Mouse (Mus musculus): Measurements from ENCODE around the gene Mgarp. TPM values are rescaled to one million over a fixed set of nuclear protein-coding genes. Genes with fewer than 3 reads are reported as not detected.

Gene Mgarp
- polyA plus RNA-seq, 1 experiment: 19.9 TPM

DNA sequence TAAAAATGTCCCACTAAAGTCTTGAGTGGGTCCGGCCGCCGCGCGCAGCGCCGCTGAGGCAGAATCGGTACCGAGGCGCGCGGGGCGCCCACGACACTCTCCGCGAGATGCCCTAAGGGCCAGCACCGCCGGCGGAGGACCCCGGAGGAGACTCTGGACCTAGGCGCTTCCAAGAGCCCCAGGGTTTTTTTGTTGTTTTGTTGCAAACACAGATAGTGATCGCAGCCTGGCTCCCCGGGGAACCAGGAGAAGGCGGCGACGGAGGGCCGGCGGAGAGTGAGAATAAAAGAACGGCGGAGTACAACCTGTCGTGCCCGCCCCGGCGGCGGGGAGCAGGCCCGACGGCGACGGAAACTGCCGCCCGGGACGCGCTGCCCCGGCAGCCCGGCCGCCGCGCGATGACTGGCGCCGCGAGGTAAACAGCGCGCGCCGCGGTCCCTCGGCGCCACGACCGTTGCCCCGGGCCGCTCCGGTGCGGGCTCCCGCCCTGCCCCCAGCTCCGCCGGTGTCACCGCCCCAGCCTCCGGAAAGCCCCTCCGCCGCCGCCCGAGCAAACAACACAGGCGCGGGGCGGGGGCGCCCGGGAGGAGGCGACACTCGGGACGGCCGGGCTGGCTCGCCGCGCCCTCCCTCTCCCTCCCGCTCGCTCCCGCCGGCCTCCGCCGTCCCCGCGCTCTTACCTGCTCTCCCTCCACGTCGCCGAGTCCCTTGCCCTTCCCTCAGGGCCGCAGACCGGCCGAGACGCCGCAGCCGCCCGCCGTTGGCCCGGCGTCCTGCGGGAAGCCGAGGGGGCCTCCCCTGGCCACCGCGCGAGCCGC lies 56.6 kb downstream of the Mgarp start:
- Histone ChIP-seq H3K4me3 (ENCODE audit: control insufficient read depth, low read depth, low read length) (peak overlapping the region; percentile 83), H3K4me1 (ENCODE audit: control insufficient read depth, insufficient read depth, low read length) (peaks cover 11% of the 10 kb centered on the region), H3K27me3 (ENCODE audit: control insufficient read depth, insufficient read depth, low read length) (no peaks in the 10 kb centered on the region), H3K36me3 (ENCODE audit: control insufficient read depth, insufficient read depth, low read length) (no peaks in the 10 kb centered on the region), H3K27ac (ENCODE audit: control insufficient read depth, insufficient read depth, low read depth, low read length) (peak overlapping the region; percentile 67)
- no peak for TF ChIP-seq CTCF (IDR thresholded peaks at IDR 0.05; ENCODE audit: control insufficient read depth, insufficient read depth, insufficient replicate concordance, low read depth, low read length)
- TF ChIP-seq POLR2A (IDR thresholded peaks at IDR 0.05; ENCODE audit: control insufficient read depth, low read depth, low read length): no peak

DNA sequence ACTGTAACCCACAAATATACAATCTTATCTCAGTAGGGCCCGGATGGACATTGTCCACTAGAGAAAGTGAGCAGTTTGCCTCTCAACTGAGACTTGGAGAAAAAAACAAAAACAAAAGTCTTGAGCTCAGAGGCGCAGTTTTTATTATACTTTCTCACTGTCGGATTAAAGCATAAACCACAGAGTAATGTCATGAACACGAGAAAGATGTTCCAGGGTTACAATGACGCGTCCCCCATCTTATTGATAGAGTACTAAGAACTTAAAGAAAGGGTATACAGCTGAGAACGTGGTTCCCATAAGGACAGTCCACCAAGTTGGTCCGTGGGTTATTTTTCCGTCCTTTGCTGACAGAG lies 57.2 kb downstream of the Mgarp start:
- TF ChIP-seq POLR2A (IDR thresholded peaks at IDR 0.05; ENCODE audit: control insufficient read depth, low read depth, low read length) (no peak), CTCF (IDR thresholded peaks at IDR 0.05; ENCODE audit: control insufficient read depth, insufficient read depth, insufficient replicate concordance, low read depth, low read length) (no peak)
- peak overlapping the region; percentile 83 for H3K4me3 ChIP-seq (ENCODE audit: control insufficient read depth, low read depth, low read length)
- no peaks in the 10 kb centered on the region for H3K36me3 ChIP-seq (ENCODE audit: control insufficient read depth, insufficient read depth, low read length)
- peaks cover 11% of the 10 kb centered on the region for H3K4me1 ChIP-seq (ENCODE audit: control insufficient read depth, insufficient read depth, low read length)
- H3K27me3 ChIP-seq (ENCODE audit: control insufficient read depth, insufficient read depth, low read length): no peaks in the 10 kb centered on the region
- peak overlapping the region; percentile 41; the same call in 1 of the 2 replicates for H3K27ac ChIP-seq (ENCODE audit: control insufficient read depth, insufficient read depth, low read depth, low read length)

Other genes starting within 250 kb of the Mgarp start
- gene Noct, start 172.3 kb downstream of the Mgarp start, polyA plus RNA-seq (2012; rRNA removed): 7.2 and 7.4 TPM in 2 replicates
- gene Elf2, start 56.1 kb downstream of the Mgarp start, polyA plus RNA-seq (2012; rRNA removed): 83.2 and 87.8 TPM in 2 replicates
- 361 and 448 TPM in 2 replicates for gene Ndufc1, start 12.2 kb upstream of the Mgarp start, polyA plus RNA-seq (2012; rRNA removed)
- gene Naa15, start 18.4 kb upstream of the Mgarp start, polyA plus RNA-seq (2012; rRNA removed): 9.9 and 15.0 TPM in 2 replicates
- 3.7 and 4.2 TPM in 2 replicates for gene Rab33b, start 87.2 kb upstream of the Mgarp start, polyA plus RNA-seq (2012; rRNA removed)
- 1.6 TPM in 2 replicates for gene Setd7, start 164.1 kb upstream of the Mgarp start, polyA plus RNA-seq (2012; rRNA removed)

Measured in testis, adult 2 months (tissue).